Mouse (Mus musculus): ENCODE results near the gene Olfr545. TPM values are rescaled to one million over a fixed set of nuclear protein-coding genes. Genes with fewer than 3 reads are reported as not detected.
"Not testable (repeated sequence)": the region's sequence is repeated elsewhere in the genome, so short reads cannot be mapped to it uniquely, and the experiment has no call there.

Gene Olfr545
- not detected for total RNA-seq (2021)
- long read RNA-seq, experiment 1 = 0 reads
- long read RNA-seq, experiment 2 = 0 reads

- DNase-seq = no peak
Observed at GRCm38 (mm10) chr7:102499473-102499872, at the start of gene Olfr545. TSS of gene Olfr545 (minus strand) at chr7:102499573.

- no peak for DNase-seq
Observed at GRCm38 (mm10) chr7:102541251-102541650, 41.9 kb upstream of the Olfr545 start.

- no peak for DNase-seq
Observed at GRCm38 (mm10) chr7:102540596-102540995, 41.2 kb upstream of the Olfr545 start, which contains the start of gene Olfr548-ps1. TSS of gene Olfr548-ps1 (plus strand) at chr7:102540896.

DNA sequence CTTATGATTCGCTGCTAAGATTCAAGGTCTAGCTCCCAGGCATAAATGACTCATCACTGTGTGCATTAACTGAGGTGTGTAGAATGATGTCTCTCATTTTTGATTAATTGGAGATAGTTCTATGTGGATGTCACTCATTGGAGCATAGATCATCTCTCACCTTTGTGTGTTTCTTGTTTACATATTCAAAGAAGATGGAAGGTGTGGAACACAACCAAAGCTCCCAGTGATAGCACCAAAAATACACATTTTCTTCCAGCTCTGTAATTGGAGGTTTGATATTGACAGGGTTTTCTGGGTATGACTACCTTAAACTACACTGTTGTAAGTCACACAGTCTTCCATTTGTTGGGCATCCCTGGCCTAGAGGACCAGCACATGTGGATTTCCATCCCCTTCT, 35.1 kb upstream of the Olfr545 start, which contains the start of gene Olfr547:
Olfr547 (plus strand) TSS at position 301 of the 400 bp plus-strand sequence.
- no peak for DNase-seq

DNA sequence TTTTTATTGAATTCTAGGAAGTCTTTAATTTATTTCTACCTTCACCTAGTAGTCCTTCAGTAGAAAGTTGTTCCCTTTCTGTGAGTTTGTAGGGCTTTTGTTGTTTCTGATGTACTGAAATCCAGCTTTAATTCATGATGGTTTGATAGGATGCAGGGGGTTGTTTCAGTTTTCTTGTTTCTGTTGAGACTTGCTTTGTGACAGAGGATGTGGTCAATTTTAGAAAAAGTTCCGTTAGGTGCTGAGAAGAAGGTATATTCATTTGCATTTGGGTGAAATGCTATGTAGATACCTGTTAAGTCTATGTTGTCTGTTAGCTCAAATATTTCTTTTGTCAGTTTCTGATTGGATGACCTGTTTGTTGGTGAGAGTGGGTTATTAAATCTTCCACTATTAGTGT, 29.7 kb upstream of the Olfr545 start:
- no peak for DNase-seq

DNA sequence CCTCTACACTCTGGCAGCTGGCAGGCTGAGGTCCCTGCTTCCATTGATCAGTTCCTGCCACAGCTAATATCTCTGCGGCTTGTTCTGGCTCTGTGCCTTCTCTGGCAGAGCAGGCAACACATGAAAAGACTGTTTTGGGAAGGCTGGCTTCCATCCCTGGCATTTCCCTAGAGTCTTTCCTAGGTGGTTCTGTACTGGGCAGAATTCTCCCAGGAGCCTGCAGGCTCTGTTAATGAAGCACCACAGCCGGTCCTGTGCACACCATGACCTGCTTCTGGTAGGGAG, 17.6 kb upstream of the Olfr545 start:
- peak in 1 of 2 experiments; percentile 36 for DNase-seq

GRCm38 (mm10) chr7:102516261-102517050, 17.1 kb upstream of the Olfr545 start:
- peak; percentile 14 to 58 for DNase-seq

- no peak for DNase-seq
Observed at GRCm38 (mm10) chr7:102514144-102514543, 14.8 kb upstream of the Olfr545 start.

GRCm38 (mm10) chr7:102512814-102513435, 13.6 kb upstream of the Olfr545 start:
- peak; percentile 91 to 96 for DNase-seq

- DNase-seq = no peak
Observed at GRCm38 (mm10) chr7:102511927-102512326, 12.6 kb upstream of the Olfr545 start.

- DNase-seq = no peak
Observed at GRCm38 (mm10) chr7:102509726-102510125, 10.4 kb upstream of the Olfr545 start.

GRCm38 (mm10) chr7:102508666-102509065, 9.3 kb upstream of the Olfr545 start:
- no peak for DNase-seq

DNA sequence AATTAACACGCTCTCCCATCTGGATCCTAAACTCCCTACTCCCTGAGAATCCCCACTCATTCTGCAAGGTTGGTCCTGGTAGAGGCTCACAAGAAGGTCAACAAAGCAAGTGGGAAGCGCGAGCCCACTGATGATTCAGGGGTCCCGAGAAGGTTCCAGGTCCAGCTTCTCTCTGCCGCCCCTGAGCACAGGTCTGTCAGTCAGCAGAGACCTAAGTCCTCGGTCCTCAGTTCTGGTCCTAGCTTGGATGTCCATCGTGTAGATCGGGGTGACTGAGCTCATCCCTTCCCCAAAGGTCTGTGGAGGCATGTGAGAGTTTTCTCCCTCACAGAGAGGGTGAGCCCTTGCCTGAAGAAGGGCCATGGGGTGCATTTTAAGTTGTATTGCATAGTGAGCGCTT, 8.7 kb upstream of the Olfr545 start:
- DNase-seq = no peak

DNA sequence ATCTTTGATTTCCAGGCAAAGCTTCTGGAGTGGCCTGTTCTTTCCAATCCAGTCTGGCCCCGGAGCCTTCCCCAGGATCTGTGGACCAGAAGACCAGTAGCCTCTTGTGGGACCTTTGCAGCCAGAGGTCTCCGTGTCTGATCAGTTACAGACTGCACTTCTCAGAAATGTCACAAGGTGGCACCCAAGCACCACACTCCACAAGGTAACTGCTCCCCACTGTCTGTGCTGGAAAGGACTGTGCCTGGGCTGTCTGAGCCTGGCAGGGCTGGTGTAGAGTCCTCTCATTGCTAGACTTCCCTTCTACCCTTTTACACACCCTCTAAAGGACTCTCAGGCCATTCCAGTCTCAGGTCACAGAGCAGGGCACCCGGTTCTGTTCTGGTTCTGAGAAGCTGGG, 7.5 kb upstream of the Olfr545 start:
- peak; percentile 71 to 78 for DNase-seq

GRCm38 (mm10) chr7:102501986-102502385, 2.6 kb upstream of the Olfr545 start:
- DNase-seq = no peak

DNA sequence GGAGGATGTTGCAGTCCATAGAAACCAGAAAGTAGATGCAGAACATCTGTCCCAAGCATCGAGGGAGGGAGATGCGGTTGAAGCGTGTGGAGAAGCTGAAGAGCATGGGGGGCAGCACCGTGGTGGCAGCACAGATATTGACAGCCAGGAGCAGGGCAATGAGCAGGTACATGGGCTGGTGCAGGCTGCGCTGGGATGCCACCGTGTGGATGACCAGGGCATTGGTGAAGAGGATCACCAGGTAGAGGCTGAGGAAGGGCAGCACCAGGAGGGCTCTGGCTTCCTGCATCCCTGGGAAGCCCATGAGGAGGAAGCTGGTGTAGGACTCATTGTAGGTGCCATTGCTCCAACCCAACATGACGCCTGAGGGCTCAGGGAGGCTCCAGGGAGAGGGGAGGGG, 5.0 kb downstream of the Olfr545 start:
- not testable (repeated sequence) for DNase-seq

GRCm38 (mm10) chr7:102488161-102488560, 11.2 kb downstream of the Olfr545 start, which contains the start of gene Olfr544:
TSS of gene Olfr544 (minus strand) at chr7:102488313.
- DNase-seq = no peak

- DNase-seq = no peak
Observed at GRCm38 (mm10) chr7:102486105-102486504, 13.3 kb downstream of the Olfr545 start.

GRCm38 (mm10) chr7:102484766-102485165, 14.6 kb downstream of the Olfr545 start:
- not testable (repeated sequence) for DNase-seq

DNA sequence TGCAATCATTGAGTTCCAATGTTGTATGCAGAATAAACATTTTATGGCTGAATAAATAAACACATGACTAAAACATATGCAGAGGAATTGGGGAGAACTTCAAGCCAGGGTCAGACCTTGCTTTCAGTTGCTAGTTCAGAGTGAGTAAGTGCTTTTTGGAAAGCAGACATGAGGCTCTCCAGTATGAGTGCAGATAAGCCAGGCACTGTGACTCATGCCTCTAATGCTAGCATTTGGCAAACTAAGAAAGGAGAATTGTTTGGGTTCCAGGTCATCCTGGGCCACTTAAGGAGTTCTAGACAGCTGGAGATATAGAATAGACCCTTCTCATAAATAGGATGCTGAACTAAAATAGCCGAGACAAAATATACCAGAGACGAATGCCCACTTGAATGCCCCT, 15.7 kb downstream of the Olfr545 start:
- DNase-seq = peak; percentile 27 to 39

DNA sequence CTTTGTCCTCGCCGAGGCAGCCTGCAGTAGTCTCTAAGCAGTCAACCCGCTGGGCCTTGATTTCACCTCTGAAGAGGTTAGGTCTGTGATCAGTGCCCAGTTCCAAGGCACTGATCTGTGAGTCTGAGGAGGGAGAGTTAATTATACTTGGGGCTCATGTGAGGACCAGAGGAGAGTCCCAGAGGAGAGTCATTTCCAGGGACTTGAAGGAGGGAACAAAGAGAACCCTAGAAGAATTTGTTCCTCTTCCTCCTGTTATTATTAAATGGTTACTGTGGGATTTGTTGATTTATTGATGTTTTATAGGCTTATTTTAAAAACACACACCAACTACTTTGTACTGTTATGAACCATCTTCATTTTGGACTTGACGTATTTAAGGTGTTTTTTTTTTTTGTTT, 17.8 kb downstream of the Olfr545 start, which contains the start of gene Olfr543:
Olfr543 (minus strand) TSS at position 101 of the 400 bp plus-strand sequence.
- DNase-seq = no peak

GRCm38 (mm10) chr7:102480821-102481220, 18.6 kb downstream of the Olfr545 start:
- peak; percentile 19 to 39 for DNase-seq

DNA sequence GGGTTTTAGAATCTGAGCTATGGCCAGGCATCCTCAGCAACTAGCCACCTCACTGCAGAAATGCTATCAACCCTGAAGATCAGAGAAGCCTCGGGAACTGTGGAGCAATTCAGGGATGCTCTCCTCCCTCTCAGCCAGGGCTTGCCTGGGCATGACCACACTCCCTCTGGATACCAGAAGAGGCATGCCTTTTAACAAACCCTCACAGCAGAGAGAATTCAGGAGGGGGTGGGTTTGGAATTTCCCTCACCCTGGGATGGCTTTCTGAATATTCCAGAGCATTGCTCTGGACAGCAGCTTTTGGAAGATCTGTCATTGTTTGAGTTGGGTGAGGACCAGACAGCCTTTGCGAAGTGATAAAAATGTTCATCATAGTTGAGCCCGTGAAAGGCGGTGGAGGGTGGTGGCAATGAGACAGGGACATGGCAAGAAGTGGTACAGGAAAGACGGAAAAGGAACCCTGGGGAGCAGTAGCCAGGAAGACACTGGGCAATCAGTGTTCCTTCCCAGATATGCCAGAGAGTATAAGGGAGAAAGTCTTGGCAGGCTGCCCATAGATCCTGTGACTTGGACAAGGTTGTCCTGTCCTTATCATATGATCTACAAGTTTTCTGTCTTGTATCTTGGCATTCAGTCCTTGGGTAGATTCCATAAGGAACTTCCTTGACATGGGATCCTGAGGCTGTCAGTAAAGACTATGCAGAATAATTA, 19.9 kb downstream of the Olfr545 start:
- DNase-seq = peak; percentile 72 to 80
